Mouse (Mus musculus) liver, adult (tissue): ENCODE measurements around the gene Dnajc16.
A peak's percentile ranks its signal among the peaks of the same experiment; 100 is the strongest.

Source experiments
- GATA4 ChIP-seq: IDR thresholded peaks from 2 replicates; pipeline ENCODE4 v1.6.1; 2014; ENCODE audit warnings: mild to moderate bottlenecking, low read length; ENCODE audit not compliant: insufficient replicate concordance

The Dnajc16 gene

DNA sequence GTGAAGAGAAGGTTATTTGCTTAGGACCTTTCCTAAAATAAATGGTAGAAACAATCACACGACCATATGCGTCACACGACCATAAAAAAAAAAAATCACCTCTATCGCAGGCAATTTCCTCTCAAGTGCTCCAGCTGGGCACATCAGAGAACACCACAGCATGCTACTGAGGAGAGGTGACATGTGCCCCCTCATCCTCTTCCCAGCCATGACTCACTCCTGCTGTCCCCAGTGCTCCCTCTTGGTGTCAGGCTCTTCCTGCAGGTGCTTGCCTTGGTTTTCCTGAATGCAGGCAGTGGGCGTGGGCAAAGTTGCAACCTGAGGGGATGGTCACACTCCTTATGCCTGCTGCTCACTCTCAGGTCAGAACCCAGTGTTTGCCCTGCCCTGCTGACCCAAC, 5.9 kb downstream of the Dnajc16 start:
- TF ChIP-seq GATA4: no peak

DNA sequence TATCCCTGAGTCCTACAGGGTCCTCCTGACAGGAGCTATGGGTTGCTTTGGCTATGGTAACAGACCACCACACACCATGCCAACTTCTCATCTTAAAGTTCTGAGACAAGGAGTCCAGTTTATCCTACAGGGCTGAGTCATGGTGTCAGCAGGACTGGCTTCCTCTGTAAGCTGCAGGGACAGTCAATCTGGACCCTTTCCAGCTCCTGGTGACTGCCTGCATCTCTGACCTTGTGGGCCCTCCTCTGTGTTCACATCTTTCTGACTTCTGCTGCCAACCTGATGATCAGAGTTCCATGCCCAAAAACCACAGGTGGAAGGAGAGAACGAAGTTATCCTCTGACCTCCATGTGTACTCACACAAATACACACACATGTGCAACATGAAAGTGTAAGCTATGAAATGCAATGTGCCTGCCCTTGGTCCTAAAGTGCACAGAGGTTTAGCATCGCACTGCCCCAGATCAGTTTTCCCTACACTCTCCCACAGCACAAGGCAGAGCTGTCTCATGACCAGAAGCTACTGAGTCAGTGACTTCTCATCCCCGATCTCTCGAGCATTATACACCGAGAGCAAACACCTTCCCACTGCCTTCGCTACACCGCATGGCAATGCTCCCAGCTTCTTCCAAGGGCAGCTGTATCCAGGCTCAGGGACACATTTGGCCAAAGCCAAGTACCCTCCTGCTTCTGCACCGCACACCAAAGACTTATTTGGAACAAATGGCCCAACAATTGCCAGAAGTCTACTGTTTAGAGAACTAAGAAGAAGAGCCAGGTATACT, 9.3 kb downstream of the Dnajc16 start:
- no peak for TF ChIP-seq GATA4

DNA sequence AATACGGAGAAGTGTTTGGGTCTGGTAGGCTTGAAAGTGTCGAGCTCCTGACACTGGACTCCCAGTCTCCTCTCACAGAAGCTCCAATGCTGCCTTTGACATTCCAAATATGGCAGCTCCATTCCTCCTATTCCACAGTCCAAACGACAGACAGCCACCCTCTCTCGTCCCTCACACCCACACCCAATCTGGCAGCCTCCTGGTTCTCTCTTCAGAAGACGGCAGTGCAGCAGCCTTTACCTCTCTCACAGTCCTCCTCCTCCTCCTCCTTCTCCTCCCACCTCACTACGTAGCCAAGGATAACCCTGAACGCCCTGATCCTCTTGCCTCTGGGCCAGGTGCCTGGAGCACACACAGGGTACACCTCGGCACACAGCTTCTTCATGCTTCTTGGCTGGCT, 10.9 kb downstream of the Dnajc16 start:
- TF ChIP-seq GATA4: no peak

DNA sequence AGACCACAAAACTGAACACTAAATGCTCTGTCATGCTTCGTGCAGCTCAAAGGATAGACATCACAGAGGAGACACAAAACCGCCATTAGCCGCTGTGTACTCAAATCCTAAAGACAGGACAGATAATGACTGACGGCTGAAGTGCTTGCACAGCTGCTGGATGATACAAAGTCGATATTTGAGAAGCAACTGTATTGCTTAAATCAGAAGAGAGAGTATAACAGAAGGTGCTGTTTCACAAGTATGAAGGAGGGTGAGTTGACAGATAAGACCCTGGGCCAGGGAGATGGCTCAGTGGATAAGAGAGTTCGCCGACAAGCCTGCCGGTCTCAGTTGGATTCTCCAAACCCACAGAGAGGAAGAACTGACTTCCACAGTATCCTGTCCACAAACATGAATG, 18.9 kb downstream of the Dnajc16 start:
- TF ChIP-seq GATA4: no peak

DNA sequence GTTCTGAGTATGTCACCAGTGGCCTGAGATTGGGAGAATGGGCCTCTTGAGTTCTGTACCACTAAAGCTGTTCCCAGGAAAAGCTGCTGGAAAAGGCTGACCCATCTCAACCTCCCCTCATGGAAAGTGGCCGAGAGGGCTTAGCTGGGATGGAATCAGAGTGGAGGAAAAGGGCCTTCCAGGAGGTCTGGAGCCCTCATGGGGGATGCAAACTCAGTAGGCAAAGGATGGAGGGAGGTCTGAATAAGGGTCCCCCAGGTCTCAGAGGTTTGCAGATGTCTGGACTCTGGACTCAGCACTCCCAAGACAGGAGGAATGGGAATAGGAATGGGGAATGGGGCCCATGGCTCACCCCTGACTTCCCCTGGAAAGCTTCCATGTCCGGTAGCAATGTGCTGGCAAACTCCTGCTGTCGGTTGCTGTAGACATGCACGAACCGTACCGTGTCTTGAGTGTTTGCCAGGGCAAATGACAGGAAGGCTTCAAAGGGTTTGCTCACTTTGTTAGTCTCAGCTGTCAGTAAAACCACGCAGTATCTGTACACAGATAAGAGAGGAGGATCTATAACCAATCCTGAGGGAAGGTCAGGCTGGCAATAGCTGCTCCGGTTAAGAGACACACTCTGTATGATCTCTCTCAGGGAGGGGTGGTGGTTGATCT, 21.1 kb downstream of the Dnajc16 start:
- TF ChIP-seq GATA4: no peak

DNA sequence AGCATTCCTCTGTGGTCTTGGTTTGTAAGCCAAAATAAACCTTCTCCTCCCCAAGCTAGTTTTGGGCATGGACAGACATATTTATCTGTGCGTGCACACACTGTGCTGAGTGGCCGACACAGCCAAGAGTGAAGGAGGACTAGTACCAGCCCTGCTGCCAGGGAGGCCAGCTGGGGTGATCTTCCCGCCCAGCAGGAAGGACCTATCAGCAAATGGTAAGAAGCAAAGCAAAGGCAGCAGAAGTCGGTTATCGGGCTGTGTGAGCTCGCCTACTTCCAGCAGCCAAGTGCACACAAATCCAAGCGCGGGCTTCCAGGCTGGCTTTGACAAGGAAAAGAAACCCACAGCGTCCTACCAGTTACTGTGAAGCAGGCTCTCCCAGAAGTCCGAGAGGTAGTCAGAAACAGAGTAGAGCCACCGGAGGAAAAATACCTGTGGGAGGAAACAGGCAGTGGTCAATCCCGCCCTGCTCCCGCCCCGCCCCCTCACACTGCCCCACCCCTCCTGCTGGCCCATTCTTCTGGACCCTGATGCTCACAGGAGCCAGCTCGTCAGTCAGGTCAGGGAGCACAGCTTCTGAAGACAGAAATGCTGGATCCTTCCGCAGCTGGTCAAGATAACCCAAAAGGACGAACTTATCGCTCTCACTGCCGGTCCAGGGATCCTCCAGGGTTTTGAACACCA, 23.2 kb downstream of the Dnajc16 start:
- TF ChIP-seq GATA4: peak; percentile 55; the same call in 1 of the 2 replicates

DNA sequence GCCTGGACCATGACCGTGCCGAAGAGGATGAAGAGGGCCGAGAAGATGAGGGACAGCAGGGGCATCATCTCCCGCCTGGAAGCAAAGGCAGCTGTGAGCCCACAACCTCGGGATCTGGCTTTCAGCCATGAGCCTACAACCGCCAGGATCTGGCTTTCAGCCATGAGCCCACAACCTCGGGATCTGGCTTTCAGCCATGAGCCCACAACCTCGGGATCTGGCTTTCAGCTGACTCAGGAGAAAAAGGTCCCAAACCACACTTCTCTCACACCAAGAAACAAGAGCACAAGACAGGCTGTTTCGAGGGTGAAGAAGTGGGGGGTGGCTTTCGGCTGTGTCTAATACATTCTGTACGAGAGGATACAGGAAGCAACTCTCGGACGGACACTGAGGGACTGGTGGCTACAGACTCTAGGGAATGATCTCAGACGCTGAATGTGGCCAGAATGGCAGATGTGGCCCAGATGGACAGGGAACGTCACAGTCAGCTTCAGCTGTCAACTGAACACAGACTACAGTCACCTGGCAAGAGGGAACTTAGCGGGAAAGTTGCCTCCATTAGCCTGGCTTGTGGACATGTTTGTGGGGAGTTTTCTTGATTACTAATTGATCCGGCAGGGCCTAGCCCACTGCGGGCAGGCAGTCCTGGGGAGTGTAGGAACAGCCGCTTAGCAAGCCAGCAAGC, 23.9 kb downstream of the Dnajc16 start:
- TF ChIP-seq GATA4: no peak

DNA sequence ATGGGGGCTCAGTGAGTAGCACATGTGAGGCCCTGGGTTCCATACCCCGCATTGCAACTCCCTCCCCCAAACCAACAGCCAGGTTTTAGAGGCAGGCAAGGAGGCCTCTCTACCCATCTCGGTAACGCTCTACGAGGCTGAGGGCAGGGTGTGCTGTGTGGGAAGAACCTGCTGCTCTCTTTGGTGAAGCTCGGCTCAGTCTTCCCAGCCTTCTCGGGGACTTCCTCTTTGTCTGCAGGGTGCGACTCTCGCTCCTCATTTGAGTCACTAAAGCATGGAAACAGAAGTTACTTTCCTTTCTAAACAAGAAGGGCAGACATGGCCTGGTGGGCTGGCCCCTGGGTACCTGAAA, 24.4 kb downstream of the Dnajc16 start:
- TF ChIP-seq GATA4: no peak

DNA sequence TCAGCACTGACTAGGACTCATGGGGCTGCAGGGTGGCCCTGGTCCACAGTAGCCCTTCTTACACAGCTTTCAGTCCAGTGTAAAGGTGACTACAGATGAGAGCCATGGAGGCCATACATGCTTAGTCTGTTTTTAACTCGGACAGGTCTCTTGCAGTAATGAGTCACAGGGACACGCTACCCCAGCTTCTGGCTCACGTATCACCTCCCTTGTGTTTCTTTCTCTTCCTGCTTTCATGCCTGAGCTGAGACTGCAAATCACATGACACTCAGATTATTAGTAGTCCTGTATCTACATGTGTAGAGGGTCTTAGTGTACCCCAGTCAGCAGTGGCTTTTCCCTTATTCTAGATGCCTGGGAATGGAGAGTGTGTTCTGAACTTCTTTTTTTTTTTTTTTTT, 25.7 kb downstream of the Dnajc16 start:
- TF ChIP-seq GATA4: no peak

DNA sequence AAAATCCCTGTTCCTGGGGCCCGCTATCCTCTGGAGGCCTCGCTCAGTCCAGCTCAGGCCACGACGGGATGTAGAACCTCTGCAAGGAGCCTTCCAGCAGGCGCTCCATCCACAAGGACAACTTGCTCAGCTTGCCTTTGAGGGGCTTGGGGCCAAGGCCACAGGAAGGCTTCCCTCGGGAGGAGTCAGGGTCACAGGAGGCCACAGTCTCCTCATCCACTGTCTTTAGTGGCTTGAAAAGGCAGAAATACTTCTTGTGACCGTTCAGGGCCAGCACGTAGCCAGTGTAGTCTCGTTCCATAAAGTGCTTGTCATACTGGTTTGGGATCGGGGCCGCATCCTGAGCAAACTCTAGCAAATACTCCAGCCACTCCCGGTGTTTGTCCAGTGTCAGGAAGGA, 27.3 kb downstream of the Dnajc16 start:
- no peak for TF ChIP-seq GATA4

DNA sequence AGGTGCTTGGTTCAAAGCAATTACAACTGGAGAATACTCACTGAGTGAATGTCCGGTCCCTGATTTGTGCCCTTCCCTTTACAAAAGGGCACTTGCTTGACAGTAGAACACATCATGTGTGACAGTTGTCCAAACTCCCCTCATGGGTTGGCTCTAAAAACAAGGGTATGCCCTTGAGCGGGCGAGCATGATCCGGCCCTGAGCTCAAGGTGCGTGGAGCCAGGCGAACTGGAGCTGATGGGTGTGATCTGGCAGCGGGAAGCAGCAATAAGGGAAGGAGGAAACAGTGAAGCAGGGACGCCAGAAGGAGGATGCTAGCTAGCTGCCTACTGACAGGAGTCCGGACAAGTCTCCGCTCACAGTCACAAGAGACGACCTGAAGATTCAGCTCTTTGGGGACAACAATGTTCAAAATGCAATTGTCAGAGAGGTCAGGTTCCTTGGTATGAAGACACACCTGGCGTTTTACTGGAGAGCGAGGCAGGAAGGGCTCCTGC, 28.6 kb downstream of the Dnajc16 start:
- no peak for TF ChIP-seq GATA4

DNA sequence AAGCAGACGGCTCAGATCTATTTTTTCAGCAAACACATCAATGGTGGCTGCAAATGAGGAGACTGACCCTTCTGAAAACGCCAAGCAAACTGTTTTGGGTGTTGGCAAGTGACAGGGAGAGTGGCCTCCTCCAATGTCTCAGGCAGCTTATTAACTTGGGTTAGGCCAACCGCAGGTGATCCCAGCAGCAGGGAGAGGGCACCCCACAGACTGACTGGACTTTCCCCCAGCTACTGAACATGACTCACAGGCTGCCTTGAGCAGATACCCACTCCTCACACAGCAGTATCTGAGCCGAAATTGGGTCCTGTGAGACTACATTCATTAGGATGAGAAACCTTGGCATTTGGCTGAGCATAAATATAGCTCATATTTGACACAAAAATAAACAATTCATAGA, 29.8 kb downstream of the Dnajc16 start:
- TF ChIP-seq GATA4: no peak

DNA sequence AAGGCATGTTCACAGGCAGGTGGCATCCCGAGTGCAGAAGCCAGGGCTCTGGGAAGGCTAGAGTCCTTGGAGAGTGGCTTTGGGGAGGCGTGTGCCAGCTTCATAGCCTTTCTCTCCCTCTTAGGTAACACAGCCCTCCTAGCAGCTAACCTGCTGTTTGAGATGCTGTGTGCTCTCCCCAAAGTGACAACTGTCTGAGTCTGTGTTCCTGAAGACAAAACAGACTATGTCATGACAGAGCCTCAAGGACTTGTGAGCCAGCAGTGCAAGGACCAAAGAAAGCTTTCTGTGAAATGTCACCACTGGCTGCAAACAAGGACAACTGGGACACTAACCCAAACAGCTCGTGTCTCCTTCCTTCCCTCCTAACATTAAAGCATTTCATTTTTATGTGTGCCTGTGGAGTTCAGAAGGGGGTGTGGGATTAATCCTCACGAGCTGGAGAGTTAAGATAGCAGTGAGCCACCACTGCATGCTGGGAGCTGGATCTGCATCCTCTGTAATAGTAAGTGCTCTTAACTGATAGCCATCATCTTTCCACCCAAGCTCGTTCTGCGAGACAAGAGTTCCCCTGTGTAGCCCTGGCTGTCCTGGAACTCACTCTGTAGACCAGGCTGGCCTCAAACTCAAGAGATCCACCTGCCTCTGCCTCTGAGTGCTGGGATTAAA, 31.7 kb downstream of the Dnajc16 start:
- no peak for TF ChIP-seq GATA4

DNA sequence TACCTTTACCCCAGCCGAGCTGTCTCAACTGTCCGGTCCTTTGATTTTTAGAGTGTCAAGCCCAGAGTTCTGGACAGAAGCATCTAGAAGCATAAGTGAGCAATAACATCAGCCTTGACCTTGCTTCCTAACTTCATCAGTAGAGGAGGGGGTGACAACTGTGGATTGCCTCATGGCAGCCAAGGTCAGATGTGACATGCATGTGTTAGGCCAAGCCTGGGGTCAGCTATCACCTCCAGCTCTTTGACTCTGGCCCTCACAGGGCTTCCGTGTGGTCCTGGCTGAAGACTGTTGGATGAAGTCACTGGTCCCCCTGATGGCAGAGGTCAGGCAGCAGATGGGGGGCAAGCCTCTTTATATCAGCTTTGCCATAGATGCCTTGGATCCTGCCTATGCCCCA, 33.6 kb downstream of the Dnajc16 start:
- TF ChIP-seq GATA4: no peak

DNA sequence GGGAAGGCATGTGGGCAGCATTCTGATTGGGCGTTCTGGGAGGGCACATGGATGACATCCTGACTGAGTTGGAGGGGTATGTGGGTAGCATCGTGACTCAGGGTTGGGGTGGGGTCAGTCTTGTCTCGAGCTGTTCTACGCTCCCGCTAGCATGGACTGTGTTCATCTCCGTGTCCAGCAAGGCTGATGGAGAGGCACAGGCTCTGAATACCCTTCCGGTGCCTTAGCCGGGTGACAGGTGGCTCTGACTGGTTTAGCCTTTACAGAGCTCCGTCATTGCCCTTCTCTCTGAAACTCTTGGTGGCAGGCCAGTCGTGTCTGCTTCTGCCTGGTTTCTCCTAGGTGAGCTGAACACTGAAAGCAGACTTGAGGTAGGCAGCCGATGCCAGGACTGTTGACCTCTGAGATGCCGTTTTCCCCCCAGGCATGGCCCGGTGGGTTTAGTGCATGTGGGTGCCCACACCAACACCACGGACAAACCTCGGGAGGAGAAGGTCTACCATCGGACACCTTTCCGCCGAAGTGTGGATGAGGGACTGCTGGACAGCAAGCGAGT, 35.3 kb downstream of the Dnajc16 start:
- TF ChIP-seq GATA4: no peak

DNA sequence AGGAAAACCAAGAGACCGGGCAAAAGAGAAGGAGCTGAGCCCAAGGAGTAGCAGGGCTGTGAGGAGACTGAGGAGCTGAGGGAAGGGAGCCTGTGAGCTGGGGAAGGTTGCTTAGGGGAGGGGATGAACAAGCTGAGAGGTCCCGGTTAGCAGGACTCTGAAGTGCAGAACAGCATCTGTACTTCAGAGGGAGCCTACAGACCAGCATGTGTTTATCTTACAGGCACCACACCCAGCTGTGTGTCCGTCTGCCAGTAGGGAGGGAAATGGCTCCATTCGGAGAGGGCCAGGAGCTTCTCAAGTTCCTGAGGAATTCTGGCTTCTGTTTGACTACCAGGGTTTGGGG, 38.7 kb downstream of the Dnajc16 start:
- TF ChIP-seq GATA4: no peak
